Mouse (Mus musculus) forebrain, embryonic 12.5 days (tissue): ENCODE measurements around the gene Tacc2. TPM values are rescaled to one million over a fixed set of nuclear protein-coding genes. Genes with fewer than 3 reads are reported as not detected.

Experiments used
- ATAC-seq: fragments of 200-750 bp; cut with Nextera tagmentation; 2 replicates; pipeline ENCODE4 v1.8.0; 2017; ENCODE audit warnings: moderate TSS enrichment; ENCODE audit not compliant: low FRiP score
- H3K27ac ChIP-seq: fragments of 300-500 bp; sonication (generic); 2 replicates; pipeline ENCODE4 v1.5.1; 2016; ENCODE audit warnings: mild to moderate bottlenecking
- H3K27me3 ChIP-seq: fragments of 300-500 bp; sonication (generic); 2 replicates; pipeline ENCODE4 v1.6.1; 2016; ENCODE audit warnings: mild to moderate bottlenecking
- H3K36me3 ChIP-seq: fragments of 300-500 bp; sonication (generic); replicated peaks from 2 replicates; pipeline ENCODE4 v1.6.1; 2016; ENCODE audit warnings: mild to moderate bottlenecking
- H3K4me1 ChIP-seq: fragments of 300-500 bp; sonication (generic); 2 replicates; pipeline ENCODE4 v1.6.1; 2016
- H3K4me2 ChIP-seq: fragments of 300-500 bp; sonication (generic); 2 replicates; pipeline ENCODE4 v1.6.1; 2016; ENCODE audit warnings: mild to moderate bottlenecking, moderate library complexity
- H3K4me3 ChIP-seq: fragments of 300-500 bp; sonication (generic); replicated peaks from 2 replicates; pipeline ENCODE4 v1.5.1; 2016; ENCODE audit warnings: mild to moderate bottlenecking
- H3K9ac ChIP-seq: fragments of 300-500 bp; sonication (generic); 2 replicates; pipeline ENCODE4 v1.6.1; 2016; ENCODE audit warnings: mild to moderate bottlenecking
- H3K9me3 ChIP-seq: fragments of 300-500 bp; sonication (generic); 2 replicates; pipeline ENCODE4 v1.6.1; 2016
- WGBS: fragments of 180-500 bp; shearing (Covaris S2); methylation state at CpG from one replicate; pipeline ENCODE4 v1.1.7; 2016; 5-methylcytosine and 5-hydroxymethylcytosine counted together
- polyA plus RNA-seq: library from polyadenylated mRNA; unstranded; fragments of >200 nt; fragmentation: Nextera tagmentation; extraction: Ambion mirVana; gene quantifications from 2 replicates; pipeline ENCODE4 v1.2.1, GENCODE M21; 2016

Tacc2 gene
- polyA plus RNA-seq, 1 experiment from 2014 or later, result 54.8 TPM

- H3K27ac ChIP-seq, result 0 out of 2 replicates have a peak overlapping the region, but pooled peaks have one; percentile 9
- H3K9me3 ChIP-seq, result no peaks in the 10 kb centered on the region
- no peak overlapping the region for H3K4me3 ChIP-seq
- no peak overlapping the region for H3K9ac ChIP-seq
- H3K4me2 ChIP-seq, result no peak overlapping the region
- ATAC-seq, result no peak
- WGBS, result 81% methylated on average over 3 of the region's 3 CpGs
- H3K4me1 ChIP-seq, result peaks cover 6% of the 10 kb centered on the region
- H3K36me3 ChIP-seq, result peaks cover 56% of the 10 kb centered on the region
- H3K27me3 ChIP-seq, result no peaks in the 10 kb centered on the region
Observed at GRCm38 (mm10) chr7:130726185-130726584, 148.9 kb downstream of the Tacc2 start.

- peaks cover 11% of the 10 kb centered on the region for H3K4me1 ChIP-seq
- H3K9me3 ChIP-seq, result no peaks in the 10 kb centered on the region
- no peaks in the 10 kb centered on the region for H3K27me3 ChIP-seq
- H3K36me3 ChIP-seq, result peaks cover 56% of the 10 kb centered on the region
- H3K27ac ChIP-seq, result 0 out of 2 replicates have a peak overlapping the region, but pooled peaks have one; percentile 9
- no peak overlapping the region for H3K9ac ChIP-seq
- H3K4me3 ChIP-seq, result no peak overlapping the region
- H3K4me2 ChIP-seq, result no peak overlapping the region
- ATAC-seq, result no peak
- WGBS, result 78% methylated on average over 8 of the region's 8 CpGs
Observed at GRCm38 (mm10) chr7:130726724-130727422, 149.6 kb downstream of the Tacc2 start.

DNA sequence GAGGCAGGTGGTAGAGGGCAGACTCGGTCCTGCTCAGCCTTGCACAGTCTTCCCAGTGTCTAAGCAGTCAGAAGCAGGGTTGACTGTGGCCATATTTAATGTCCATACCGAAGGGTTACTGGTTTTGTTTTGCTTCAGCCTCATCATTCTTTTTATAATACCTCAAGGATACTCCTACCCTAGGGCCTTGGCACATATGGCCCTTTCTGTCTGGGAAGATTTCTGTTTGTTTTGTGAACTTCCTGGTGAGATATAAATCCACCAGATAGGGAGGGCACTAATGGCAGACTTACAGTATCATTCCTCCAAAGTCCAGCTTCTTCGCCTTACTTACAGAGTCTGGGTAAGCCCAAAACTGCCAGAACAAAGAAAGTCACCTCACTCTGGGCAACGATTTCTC, 150.3 kb downstream of the Tacc2 start:
- H3K9ac ChIP-seq, result no peak overlapping the region
- no peak overlapping the region for H3K4me2 ChIP-seq
- ATAC-seq, result no peak
- H3K36me3 ChIP-seq, result peaks cover 53% of the 10 kb centered on the region
- WGBS, result 97% methylated on average over 4 of the region's 4 CpGs
- H3K4me1 ChIP-seq, result peaks cover 17% of the 10 kb centered on the region
- no peak overlapping the region for H3K4me3 ChIP-seq
- H3K27me3 ChIP-seq, result no peaks in the 10 kb centered on the region
- no peak overlapping the region for H3K27ac ChIP-seq
- no peaks in the 10 kb centered on the region for H3K9me3 ChIP-seq

DNA sequence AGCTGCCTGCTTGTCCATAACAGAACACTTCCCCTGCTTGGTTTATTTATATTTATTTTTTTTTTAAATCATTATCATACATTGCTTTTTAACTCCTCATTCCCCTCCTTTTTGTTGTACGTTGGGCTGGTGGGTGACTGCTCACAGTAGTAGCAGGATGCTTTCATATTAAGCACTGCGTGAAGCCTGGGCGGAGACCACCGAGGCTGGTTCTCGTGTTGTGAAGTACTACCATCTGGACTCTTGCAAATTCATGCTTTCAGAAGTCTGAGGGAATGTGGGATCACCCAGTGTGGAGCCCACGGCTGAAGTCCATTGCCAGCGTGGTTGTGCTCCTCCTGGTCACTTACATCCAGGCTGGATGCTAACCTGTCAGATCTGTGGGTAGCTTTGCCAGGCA, 154.6 kb downstream of the Tacc2 start:
- Histone ChIP-seq H3K9ac (no peak overlapping the region), H3K27ac (peak overlapping the region; percentile 57; the same call in 1 of the 2 replicates), H3K4me1 (peaks cover 27% of the 10 kb centered on the region), H3K4me3 (no peak overlapping the region), H3K36me3 (peaks cover 61% of the 10 kb centered on the region), H3K9me3 (no peaks in the 10 kb centered on the region), H3K4me2 (no peak overlapping the region), H3K27me3 (no peaks in the 10 kb centered on the region)
- ATAC-seq, result no peak
- 75% methylated on average over 7 of the region's 7 CpGs for WGBS

DNA sequence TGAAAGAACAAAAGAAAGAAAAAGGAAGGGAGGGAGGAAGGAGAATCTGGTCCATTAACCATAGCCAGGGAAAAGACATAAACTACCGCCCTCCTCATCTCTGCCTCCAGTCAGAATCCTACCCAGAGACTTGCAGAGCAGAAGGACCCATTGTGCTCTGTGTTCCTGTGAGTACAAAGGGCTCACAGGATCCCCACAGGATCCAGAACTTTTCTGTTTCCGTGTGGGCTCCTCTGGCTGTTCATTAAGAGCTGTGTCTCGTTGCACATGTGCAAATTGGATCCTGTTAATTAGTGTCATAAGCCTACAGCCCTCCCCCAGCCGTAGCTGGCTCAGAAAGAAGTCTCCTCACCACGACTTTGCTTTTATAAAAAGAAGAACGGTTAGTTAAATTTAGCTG, 155.7 kb downstream of the Tacc2 start:
- Histone ChIP-seq H3K27me3 (no peaks in the 10 kb centered on the region), H3K9me3 (no peaks in the 10 kb centered on the region), H3K4me3 (no peak overlapping the region), H3K9ac (no peak overlapping the region), H3K4me2 (no peak overlapping the region), H3K27ac (peak overlapping the region; percentile 81), H3K36me3 (peaks cover 65% of the 10 kb centered on the region), H3K4me1 (peaks cover 24% of the 10 kb centered on the region)
- peak; percentile 34; the same call in 1 of the 2 replicates for ATAC-seq
- 22% methylated on average over 6 of the region's 6 CpGs for WGBS

DNA sequence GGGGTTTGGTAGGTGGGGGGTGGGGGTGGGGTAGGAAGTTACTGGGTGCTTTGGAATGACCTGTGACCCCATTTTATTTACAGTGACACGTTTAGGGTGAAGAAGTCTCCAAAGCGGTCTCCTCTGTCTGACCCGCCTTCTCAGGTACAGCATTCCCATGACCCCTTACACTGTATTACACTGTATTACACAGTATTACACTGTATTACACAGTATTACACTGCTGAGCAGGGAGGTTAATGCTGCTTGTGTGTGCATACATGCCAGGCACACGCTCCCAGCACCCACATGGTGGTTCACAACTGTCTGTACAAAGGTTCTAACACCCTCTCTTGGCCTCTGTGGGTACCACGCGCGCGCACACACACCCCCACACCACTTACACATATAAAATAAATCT, 156.2 kb downstream of the Tacc2 start:
- Histone ChIP-seq H3K4me3 (no peak overlapping the region), H3K9me3 (no peaks in the 10 kb centered on the region), H3K36me3 (peaks cover 65% of the 10 kb centered on the region), H3K4me1 (peaks cover 24% of the 10 kb centered on the region), H3K27me3 (no peaks in the 10 kb centered on the region), H3K27ac (peak overlapping the region; percentile 81), H3K4me2 (no peak overlapping the region), H3K9ac (no peak overlapping the region)
- peak; percentile 33; the same call in 1 of the 2 replicates for ATAC-seq
- WGBS, result 91% methylated on average over 8 of the region's 8 CpGs

DNA sequence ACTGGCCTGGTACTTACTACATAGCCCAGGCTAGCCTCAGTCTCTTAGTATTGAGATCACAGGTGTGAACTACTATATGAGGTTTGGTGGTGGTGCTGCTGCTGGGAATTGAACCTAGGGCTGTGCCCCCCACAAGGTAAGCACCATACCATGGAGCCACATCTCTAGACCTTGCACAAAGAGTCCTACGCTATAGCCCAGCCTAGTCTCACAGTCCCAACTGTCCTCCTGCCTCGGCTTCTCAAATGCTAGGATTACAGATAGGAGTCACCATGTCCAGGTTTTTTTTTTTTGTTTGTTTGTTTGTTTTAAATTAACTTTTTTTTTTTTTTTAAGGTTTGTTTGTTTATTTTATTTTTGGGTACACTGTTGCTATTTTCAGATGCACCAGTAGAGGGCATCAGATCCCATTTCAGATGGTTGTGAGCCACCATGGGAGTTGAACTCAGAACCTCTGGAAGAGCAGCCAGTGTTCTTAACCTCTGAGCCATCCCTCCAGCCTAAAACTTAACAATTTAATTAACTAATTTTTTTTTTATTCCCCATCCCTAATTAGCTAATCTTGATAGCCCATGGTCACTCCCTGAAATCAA, 157.1 kb downstream of the Tacc2 start:
- no peak for ATAC-seq
- peaks cover 65% of the 10 kb centered on the region for H3K36me3 ChIP-seq
- peaks cover 24% of the 10 kb centered on the region for H3K4me1 ChIP-seq
- 87% methylated on average over 2 of the region's 2 CpGs for WGBS
- H3K4me2 ChIP-seq, result no peak overlapping the region
- no peak overlapping the region for H3K9ac ChIP-seq
- no peaks in the 10 kb centered on the region for H3K9me3 ChIP-seq
- no peak overlapping the region for H3K4me3 ChIP-seq
- no peak overlapping the region for H3K27ac ChIP-seq
- H3K27me3 ChIP-seq, result no peaks in the 10 kb centered on the region

DNA sequence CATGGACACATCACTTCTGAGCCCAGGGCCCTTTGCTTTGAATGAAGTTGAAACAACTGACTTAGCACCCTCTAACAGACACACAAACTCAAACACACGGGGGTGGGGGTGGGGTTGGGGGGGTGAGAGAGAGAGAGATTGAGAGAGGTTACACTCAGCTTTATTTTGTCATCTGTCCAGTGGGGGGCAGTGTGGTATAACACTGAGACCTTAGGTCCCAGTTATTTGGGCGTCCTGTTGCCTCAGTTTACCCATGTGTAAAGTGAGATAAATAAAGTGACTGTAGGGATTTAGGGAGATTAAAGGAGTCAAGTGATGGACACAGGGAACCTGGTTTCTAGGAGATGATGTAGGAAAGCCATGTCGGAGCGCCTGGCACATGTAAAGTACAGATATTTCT, 163.9 kb downstream of the Tacc2 start:
- no peaks in the 10 kb centered on the region for H3K4me1 ChIP-seq
- H3K4me3 ChIP-seq, result no peak overlapping the region
- 85% methylated on average over 4 of the region's 4 CpGs for WGBS
- ATAC-seq, result no peak
- H3K4me2 ChIP-seq, result no peak overlapping the region
- H3K27ac ChIP-seq, result no peak overlapping the region
- no peak overlapping the region for H3K9ac ChIP-seq
- H3K36me3 ChIP-seq, result peaks cover 94% of the 10 kb centered on the region
- no peaks in the 10 kb centered on the region for H3K27me3 ChIP-seq
- H3K9me3 ChIP-seq, result no peaks in the 10 kb centered on the region

DNA sequence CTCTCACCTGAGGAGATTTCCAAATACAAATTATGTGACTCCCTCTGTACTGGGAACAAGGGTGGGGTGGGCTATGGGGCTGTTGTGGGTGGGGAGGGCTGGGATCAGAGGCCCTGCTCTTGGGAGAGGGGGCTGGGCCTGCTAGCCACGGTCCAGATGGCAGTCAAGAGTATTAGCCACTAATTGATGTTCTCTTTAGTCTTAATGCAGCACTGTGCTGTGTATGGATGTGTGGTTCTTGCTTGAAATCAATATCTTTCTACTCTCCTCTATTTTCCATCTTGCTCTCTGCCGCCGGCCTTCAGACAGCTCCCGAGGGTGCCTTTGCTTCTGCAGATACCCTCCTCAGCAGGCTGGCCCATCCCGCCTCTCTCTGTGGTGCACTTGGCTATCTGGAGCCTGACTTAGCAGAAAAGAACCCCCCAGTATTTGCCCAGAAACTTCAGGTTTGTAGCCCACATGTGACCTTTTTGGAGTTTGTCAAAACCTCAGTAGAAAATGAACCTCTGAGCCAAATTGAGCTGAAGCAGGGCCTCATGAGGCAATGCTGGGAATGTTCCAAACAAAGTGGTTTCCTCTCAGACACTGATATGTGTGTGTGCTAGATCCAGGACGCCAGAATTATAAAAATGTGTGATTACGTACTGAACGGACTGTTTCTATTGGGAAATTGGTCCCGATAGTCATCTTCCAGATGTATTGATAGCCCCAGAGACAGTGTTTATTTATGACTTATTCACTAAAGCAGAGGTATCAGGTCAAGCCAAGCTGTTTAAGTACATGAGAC, 166.2 kb downstream of the Tacc2 start:
- Histone ChIP-seq H3K27me3 (no peaks in the 10 kb centered on the region), H3K9me3 (no peaks in the 10 kb centered on the region), H3K36me3 (peaks cover 92% of the 10 kb centered on the region), H3K4me1 (no peaks in the 10 kb centered on the region), H3K4me3 (no peak overlapping the region), H3K9ac (no peak overlapping the region), H3K4me2 (no peak overlapping the region), H3K27ac (no peak overlapping the region)
- 91% methylated on average over 9 of the region's 9 CpGs for WGBS
- ATAC-seq, result no peak

DNA sequence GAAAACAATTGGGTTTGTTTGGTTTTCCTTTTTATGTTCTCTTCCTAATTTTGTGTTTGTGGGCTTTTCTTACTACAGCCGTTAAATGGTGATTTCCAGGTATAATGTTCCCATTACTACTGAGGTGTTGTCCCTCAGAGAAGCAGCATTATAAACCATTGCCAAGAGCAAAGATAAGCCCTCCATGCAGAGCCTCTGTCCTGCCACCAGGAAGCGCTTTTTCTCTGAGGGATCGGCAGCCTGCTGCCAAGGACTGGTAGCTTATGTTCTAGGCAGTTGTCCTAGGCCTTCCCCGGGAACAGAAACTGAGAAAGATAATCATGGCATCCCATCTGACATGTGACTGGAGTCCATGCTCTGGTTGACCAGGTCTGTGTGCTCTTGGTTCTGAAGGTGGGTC, 171.9 kb downstream of the Tacc2 start:
- Histone ChIP-seq H3K9me3 (no peaks in the 10 kb centered on the region), H3K4me1 (peaks cover 27% of the 10 kb centered on the region), H3K36me3 (peaks cover 76% of the 10 kb centered on the region), H3K4me3 (no peak overlapping the region), H3K9ac (no peak overlapping the region), H3K27me3 (no peaks in the 10 kb centered on the region), H3K27ac (0 out of 2 replicates have a peak overlapping the region, but pooled peaks have one; percentile 92), H3K4me2 (no peak overlapping the region)
- no peak for ATAC-seq
- WGBS, result 96% methylated on average over 4 of the region's 4 CpGs

DNA sequence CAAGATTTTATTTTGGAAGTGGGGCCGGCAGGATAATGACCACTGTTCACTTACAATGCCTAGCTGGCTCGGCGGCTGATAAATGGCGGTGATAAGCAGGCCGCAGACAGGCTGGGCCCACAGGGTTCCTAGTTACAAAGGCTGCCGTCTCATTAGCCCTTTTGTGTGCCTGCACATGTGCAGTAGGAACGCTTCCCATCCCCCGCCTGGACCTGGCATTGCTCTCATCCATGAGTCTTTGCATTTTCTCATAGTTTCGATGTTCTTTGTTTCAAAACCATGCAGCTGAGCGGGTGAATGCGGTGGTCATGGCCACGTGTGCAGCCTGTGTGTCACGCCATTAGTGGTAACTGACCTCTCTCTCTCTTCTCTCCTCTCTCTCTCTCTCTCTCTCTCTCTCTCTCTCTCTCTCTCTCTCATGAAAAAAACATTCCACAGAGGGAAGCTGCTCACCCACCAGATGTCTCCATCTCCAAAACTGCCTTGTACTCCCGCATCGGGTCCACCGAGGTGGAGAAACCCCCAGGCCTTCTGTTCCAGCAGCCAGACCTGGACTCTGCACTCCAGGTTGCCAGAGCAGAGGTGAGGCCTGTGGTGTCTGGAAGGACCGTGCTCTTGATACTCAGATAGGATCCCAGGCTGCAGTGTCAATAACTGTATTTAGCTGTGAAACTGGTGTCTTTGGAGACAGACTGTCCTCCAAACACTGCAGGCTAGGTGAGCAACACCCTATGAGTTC, 173.7 kb downstream of the Tacc2 start:
- Histone ChIP-seq H3K9ac (peak overlapping the region; percentile 21; the same call in 1 of the 2 replicates), H3K36me3 (peaks cover 74% of the 10 kb centered on the region), H3K4me1 (peaks cover 27% of the 10 kb centered on the region), H3K9me3 (no peaks in the 10 kb centered on the region), H3K4me2 (peak overlapping the region; percentile 27), H3K27ac (peak overlapping the region; percentile 92), H3K27me3 (no peaks in the 10 kb centered on the region), H3K4me3 (no peak overlapping the region)
- peak; percentile 90 for ATAC-seq
- 18% methylated on average over 17 of the region's 17 CpGs for WGBS

DNA sequence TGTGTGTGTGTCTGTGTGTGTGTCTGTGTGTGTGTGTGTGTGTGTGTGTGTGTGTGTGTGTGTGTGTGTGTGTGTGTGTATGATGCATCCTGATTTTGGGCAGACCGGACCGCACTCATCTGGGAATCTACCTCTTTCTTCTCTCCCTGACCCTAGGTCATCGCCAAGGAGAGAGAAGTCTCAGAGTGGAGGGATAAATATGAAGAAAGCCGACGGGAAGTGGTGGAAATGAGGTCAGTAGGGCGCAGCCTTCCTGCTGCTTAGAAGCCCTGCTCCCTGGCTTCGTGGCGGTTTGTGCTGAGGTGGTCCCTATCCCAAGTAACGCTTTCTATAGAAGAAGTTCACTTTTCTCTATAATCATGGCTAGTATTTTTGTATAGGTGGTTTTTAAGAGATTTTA, 174.4 kb downstream of the Tacc2 start:
- WGBS, result 52% methylated on average over 9 of the region's 9 CpGs
- Histone ChIP-seq H3K27ac (peak overlapping the region; percentile 92), H3K9me3 (no peaks in the 10 kb centered on the region), H3K9ac (peak overlapping the region; percentile 21; the same call in 1 of the 2 replicates), H3K4me3 (no peak overlapping the region), H3K4me1 (peaks cover 27% of the 10 kb centered on the region), H3K36me3 (peaks cover 75% of the 10 kb centered on the region), H3K4me2 (no peak overlapping the region), H3K27me3 (no peaks in the 10 kb centered on the region)
- ATAC-seq, result no peak
